Mouse (Mus musculus) liver, embryonic 14.5 days (tissue): ENCODE results near the gene Slc25a33.

Experiments
- CTCF ChIP-seq: IDR thresholded peaks from 2 replicates; pipeline ENCODE4 v1.5.1; 2016; ENCODE audit warnings: antibody characterized with exemption, low read depth, control low read depth
- EP300 ChIP-seq: IDR thresholded peaks from 2 replicates; pipeline ENCODE4 v1.6.1; 2016; ENCODE audit warnings: antibody characterized with exemption, low read depth

DNA sequence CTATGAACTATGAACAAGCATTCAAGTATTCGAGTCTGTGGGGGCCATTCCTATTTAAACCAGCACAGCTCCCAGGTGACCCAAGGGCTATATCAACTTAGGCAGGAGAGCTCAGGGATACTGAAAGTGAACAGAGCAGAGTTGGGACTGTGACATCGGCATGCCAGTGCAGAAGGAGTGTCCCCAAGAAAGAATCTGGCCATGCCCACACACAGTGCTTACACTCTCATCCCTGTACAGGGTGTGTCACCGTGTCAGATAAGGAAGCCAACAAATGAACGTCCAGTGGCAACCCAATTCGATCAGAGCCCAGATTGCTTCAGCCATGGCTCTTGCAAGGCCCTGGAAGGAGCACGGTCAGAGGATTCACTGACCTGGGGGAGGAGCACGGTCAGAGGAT lies 68.8 kb downstream of the Slc25a33 start:
- TF ChIP-seq CTCF (no peak), EP300 (no peak)
